Mouse (Mus musculus): ENCODE data around the gene Slc9a9.

DNA sequence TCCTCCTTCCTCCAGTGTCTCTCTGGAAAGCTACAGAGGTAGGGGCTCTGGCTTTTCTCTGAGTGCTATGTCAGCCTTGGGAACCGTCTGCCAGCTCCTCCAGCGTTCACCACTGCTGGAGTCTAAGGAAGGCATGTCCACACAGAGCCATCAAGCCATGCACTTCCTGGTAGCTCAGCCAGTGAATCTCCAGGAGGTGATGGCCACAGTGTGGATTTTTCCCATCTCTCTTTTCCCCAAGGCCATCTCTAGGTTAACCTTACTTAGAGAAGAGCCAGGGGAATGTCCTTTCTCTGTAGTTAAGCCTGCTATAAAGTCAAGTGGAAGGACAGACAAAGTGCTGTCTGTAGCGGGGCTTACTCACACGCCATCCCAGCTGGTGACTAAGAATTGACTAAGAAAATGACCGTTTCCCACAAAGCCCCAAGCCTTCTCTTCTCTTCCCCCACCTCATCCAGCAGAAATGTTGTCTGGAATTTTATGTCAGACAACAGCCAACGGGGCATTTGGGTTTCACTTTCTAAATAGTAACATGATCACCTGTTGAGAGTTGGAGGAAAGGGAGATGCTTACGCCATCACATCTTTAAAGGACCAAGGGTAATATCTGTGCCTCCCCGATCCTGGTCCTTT is 523.3 kb downstream of the Slc9a9 start:
- TF ChIP-seq KAT2A (conservative IDR thresholded peaks at IDR 0.05; ENCODE audit: low read depth, low read length) (no peak), POLR2A (IDR thresholded peaks at IDR 0.05; ENCODE audit: control insufficient read depth in 1 of 2, insufficient read depth in 1 of 2, low read depth in 1 of 2, low read length in 2 of 2, poor library complexity in 1 of 2) (no peak), E2F4 (IDR thresholded peaks at IDR 0.05; ENCODE audit: borderline replicate concordance, low read depth, low read length) (no peak), CTCF (IDR thresholded peaks at IDR 0.05 in 2 of 3, conservative IDR thresholded peaks at IDR 0.05 in 1 of 3; ENCODE audit: control insufficient read depth in 1 of 3, insufficient read depth in 1 of 3, low read depth in 2 of 3, low read length in 3 of 3, poor library complexity in 1 of 3, severe bottlenecking in 1 of 3) (no peak), RAD21 (IDR thresholded peaks at IDR 0.05; ENCODE audit: low read depth, low read length) (no peak), MAZ (IDR thresholded peaks at IDR 0.05; ENCODE audit: low read depth, low read length) (no peak), GABPA (IDR thresholded peaks at IDR 0.05; ENCODE audit: low read depth, low read length) (no peak), EP300 (IDR thresholded peaks at IDR 0.05; ENCODE audit: low read depth in 1 of 2, low read length in 2 of 2) (no peak), MXI1 (IDR thresholded peaks at IDR 0.05; ENCODE audit: low read depth, low read length) (no peak), MAX (IDR thresholded peaks at IDR 0.05; ENCODE audit: low read length) (no peak), MEF2A (IDR thresholded peaks at IDR 0.05; ENCODE audit: extremely low read depth, insufficient replicate concordance, low read depth, low read length, poor library complexity, severe bottlenecking) (no peak), NRF1 (IDR thresholded peaks at IDR 0.05; ENCODE audit: insufficient read depth, low read depth, low read length, poor library complexity, severe bottlenecking) (no peak), POLR2AphosphoS5 (IDR thresholded peaks at IDR 0.05; ENCODE audit: borderline replicate concordance, low read depth, low read length) (no peak), NELFE (IDR thresholded peaks at IDR 0.05; ENCODE audit: low read depth, low read length) (no peak)

Measured in MEL (cell line).